Mouse (Mus musculus): Measurements from ENCODE around the gene Ano9.
A peak's percentile ranks its signal among the peaks of the same experiment; 100 is the strongest.

The Ano9 gene

GRCm38 (mm10) chr7:141063353-141063752, 54.3 kb downstream of the Ano9 start:
- no peak for DNase-seq (ENCODE audit: low read depth, low spot score)

GRCm38 (mm10) chr7:141062525-141062924, 55.1 kb downstream of the Ano9 start:
- DNase-seq (ENCODE audit: low read depth, low spot score) = no peak

- peak; percentile 43 for DNase-seq (ENCODE audit: low read depth, low spot score)
Measured at GRCm38 (mm10) chr7:141061269-141061692, 56.3 kb downstream of the Ano9 start.

- DNase-seq (ENCODE audit: low read depth, low spot score) = peak; percentile 89
Measured at GRCm38 (mm10) chr7:141060426-141061242, 57.0 kb downstream of the Ano9 start, which contains the start of gene B4galnt4. B4galnt4 (plus strand) TSS chr7:141061104.

GRCm38 (mm10) chr7:141059929-141060328, 57.7 kb downstream of the Ano9 start:
- DNase-seq (ENCODE audit: low read depth, low spot score) = peak; percentile 43

GRCm38 (mm10) chr7:141058601-141059341, 58.8 kb downstream of the Ano9 start:
- DNase-seq (ENCODE audit: low read depth, low spot score) = no peak

GRCm38 (mm10) chr7:141057541-141057940, 60.1 kb downstream of the Ano9 start:
- DNase-seq (ENCODE audit: low read depth, low spot score) = no peak

GRCm38 (mm10) chr7:141056976-141057375, 60.6 kb downstream of the Ano9 start:
- DNase-seq (ENCODE audit: low read depth, low spot score) = peak; percentile 84

GRCm38 (mm10) chr7:141055785-141056184, 61.8 kb downstream of the Ano9 start:
- peak; percentile 54 for DNase-seq (ENCODE audit: low read depth, low spot score)

- no peak for DNase-seq (ENCODE audit: low read depth, low spot score)
Measured at GRCm38 (mm10) chr7:141052421-141052820, 65.2 kb downstream of the Ano9 start.

GRCm38 (mm10) chr7:141052016-141052415, 65.6 kb downstream of the Ano9 start:
- DNase-seq (ENCODE audit: low read depth, low spot score) = no peak
